Mouse (Mus musculus): ENCODE measurements around the gene Nkap.

DNA sequence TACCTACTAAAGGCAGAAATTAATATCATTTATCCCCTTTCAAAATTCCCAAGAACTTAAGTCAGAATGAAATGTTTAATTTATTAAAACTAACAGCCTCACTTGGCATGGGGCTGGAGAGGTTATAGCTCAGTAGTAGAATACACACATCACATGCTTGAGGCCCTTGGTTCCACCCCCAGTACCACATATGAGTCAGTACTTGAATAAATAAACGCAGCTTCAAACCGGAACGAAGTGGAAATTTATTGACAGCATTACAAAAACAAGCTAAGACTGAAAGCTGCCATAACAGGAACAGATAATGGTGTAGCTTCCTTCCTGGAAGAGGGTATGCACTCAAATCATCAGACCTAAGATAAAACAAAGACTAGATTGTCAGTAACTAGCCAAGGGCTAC lies 35.1 kb upstream of the Nkap start:
- TF ChIP-seq POLR2A (IDR thresholded peaks at IDR 0.05; ENCODE audit: borderline replicate concordance, low read depth, low read length) (no peak), CTCF (IDR thresholded peaks at IDR 0.05; ENCODE audit: low read depth, low read length) (no peak)

All from bone marrow macrophage, adult 2 months (primary cell).